Mouse (Mus musculus) lung, adult 2 months (tissue): ENCODE results near the gene Lcmt2. TPM values are rescaled to one million over a fixed set of nuclear protein-coding genes. Genes with fewer than 3 reads are reported as not detected.

ENCODE experiments used
- DNase-seq: peaks from one replicate; pipeline ENCODE4 v3.0.0; 2022
- H3K4me1 ChIP-seq: fragments of 200-500 bp; 2 replicates; pipeline ENCODE4 v1.6.1; 2011; ENCODE audit warnings: low read length; ENCODE audit not compliant: control insufficient read depth, insufficient read depth
- H3K4me3 ChIP-seq: fragments of 200-500 bp; replicated peaks from 2 replicates; pipeline ENCODE3; 2011; ENCODE audit warnings: low read depth, mild to moderate bottlenecking, control low read depth, low read length; ENCODE audit errors: extremely low read depth
- CTCF ChIP-seq: fragments of 200-500 bp; IDR thresholded peaks from 2 replicates; pipeline ENCODE4 v1.5.1; 2011; ENCODE audit warnings: mild to moderate bottlenecking, low read length, control low read depth; ENCODE audit not compliant: insufficient read depth
- POLR2A ChIP-seq: fragments of 200-500 bp; IDR thresholded peaks from 2 replicates; pipeline ENCODE4 v1.6.1; 2011; ENCODE audit warnings: low read depth, mild to moderate bottlenecking, control low read depth, low read length, borderline replicate concordance; ENCODE audit errors: extremely low read depth
- WGBS: fragments of 180-500 bp; shearing (Covaris S2); methylation state at CpG from one replicate; pipeline ENCODE4 v1.1.7; 2018; 5-methylcytosine and 5-hydroxymethylcytosine counted together
- polyA plus RNA-seq: library from polyadenylated mRNA; depleted of rRNA; stranded (reverse); fragments of >200 nt; gene quantifications from 2 replicates; pipeline ENCODE4 v1.2.3, GENCODE M21; 2012; rRNA removed

Lcmt2 gene
- polyA plus RNA-seq, 1 experiment = 8.7 TPM

- 71% methylated on average over 3 of the region's 3 CpGs for WGBS
- TF ChIP-seq POLR2A (no peak), CTCF (no peak)
- no peaks in the 10 kb centered on the region for H3K4me1 ChIP-seq
- no peak overlapping the region for H3K4me3 ChIP-seq
- DNase-seq = no peak
Observed at GRCm38 (mm10) chr2:121119260-121119659, 21.2 kb downstream of the Lcmt2 start.

GRCm38 (mm10) chr2:121115418-121115817 is 25.0 kb downstream of the Lcmt2 start:
- WGBS = 98% methylated on average over 2 of the region's 2 CpGs
- DNase-seq = no peak
- TF ChIP-seq CTCF (no peak), POLR2A (no peak)
- Histone ChIP-seq H3K4me3 (no peak overlapping the region), H3K4me1 (no peaks in the 10 kb centered on the region)

- 85% methylated on average over 4 of the region's 4 CpGs for WGBS
Observed at GRCm38 (mm10) chr2:121109695-121110094, 30.8 kb downstream of the Lcmt2 start, which contains the start of gene Tgm7. Gene Tgm7, minus strand, starts transcription at chr2:121109795.

GRCm38 (mm10) chr2:121105940-121106339 is 34.5 kb downstream of the Lcmt2 start:
- H3K4me1 ChIP-seq = no peaks in the 10 kb centered on the region
- DNase-seq = no peak
- TF ChIP-seq POLR2A (no peak), CTCF (no peak)
- H3K4me3 ChIP-seq = no peak overlapping the region

More at GRCm38 (mm10) chr2:121109695-121110094, 30.8 kb downstream of the Lcmt2 start, which contains the start of gene Tgm7:
- Histone ChIP-seq H3K4me1 (no peaks in the 10 kb centered on the region), H3K4me3 (no peak within 1 kb of the TSS)
- TF ChIP-seq CTCF (no peak), POLR2A (no peak)
- DNase-seq = no peak

GRCm38 (mm10) chr2:121102051-121102450 is 38.4 kb downstream of the Lcmt2 start:
- Histone ChIP-seq H3K4me1 (no peaks in the 10 kb centered on the region), H3K4me3 (no peak overlapping the region)
- TF ChIP-seq POLR2A (no peak), CTCF (peak; percentile 38)
- 14% methylated on average over 9 of the region's 9 CpGs for WGBS
- peak; percentile 46 for DNase-seq

GRCm38 (mm10) chr2:121089751-121090150 is 50.7 kb downstream of the Lcmt2 start:
- WGBS = 58% methylated on average over 4 of the region's 4 CpGs
- DNase-seq = no peak
- H3K4me1 ChIP-seq = no peaks in the 10 kb centered on the region
- H3K4me3 ChIP-seq = no peak overlapping the region
- TF ChIP-seq CTCF = no peak
- TF ChIP-seq POLR2A = no peak

- TF ChIP-seq POLR2A (no peak), CTCF (no peak)
- 82% methylated on average over 3 of the region's 3 CpGs for WGBS
- H3K4me3 ChIP-seq = no peak overlapping the region
- no peak for DNase-seq
- H3K4me1 ChIP-seq = no peaks in the 10 kb centered on the region
Observed at GRCm38 (mm10) chr2:121088507-121088906, 51.9 kb downstream of the Lcmt2 start.

- Histone ChIP-seq H3K4me3 (no peak within 1 kb of the TSS), H3K4me1 (no peaks in the 10 kb centered on the region)
- DNase-seq = no peak
- TF ChIP-seq POLR2A (no peak), CTCF (no peak)
- WGBS = 32% methylated on average over 6 of the region's 6 CpGs
Observed at GRCm38 (mm10) chr2:121085480-121086185, 54.8 kb downstream of the Lcmt2 start, which contains the start of gene Tgm5. Gene Tgm5, minus strand, starts transcription at chr2:121085841.

GRCm38 (mm10) chr2:121082626-121083025 is 57.8 kb downstream of the Lcmt2 start:
- 73% methylated on average over 1 of the region's 1 CpGs for WGBS

More at GRCm38 (mm10) chr2:121082626-121083025, 57.8 kb downstream of the Lcmt2 start:
- no peak for DNase-seq
- Histone ChIP-seq H3K4me1 (no peaks in the 10 kb centered on the region), H3K4me3 (no peak overlapping the region)
- TF ChIP-seq POLR2A (no peak), CTCF (no peak)

Other genes starting within 250 kb of the Lcmt2 start
- 47.9 and 49.1 TPM in 2 replicates for gene Ubr1, start 169.9 kb downstream of the Lcmt2 start, polyA plus RNA-seq
- gene Tmem62, start 163.6 kb downstream of the Lcmt2 start, polyA plus RNA-seq = 10.0 and 12.5 TPM in 2 replicates
- gene Ccndbp1, start 132.2 kb downstream of the Lcmt2 start, polyA plus RNA-seq = 20.9 and 28.5 TPM in 2 replicates
- gene Epb42, start 103.6 kb downstream of the Lcmt2 start, polyA plus RNA-seq = 0.06 and 0.13 TPM in 2 replicates
- gene Tgm5, start 54.8 kb downstream of the Lcmt2 start, polyA plus RNA-seq = 0.08 and 1.1 TPM in 2 replicates
- not detected in 2 replicates for gene Tgm7, start 30.9 kb downstream of the Lcmt2 start, polyA plus RNA-seq
- gene Adal, start 225 bp downstream of the Lcmt2 start, polyA plus RNA-seq = 3.4 and 4.5 TPM in 2 replicates
- 18.9 and 26.5 TPM in 2 replicates for gene Tubgcp4, start 30.0 kb upstream of the Lcmt2 start, polyA plus RNA-seq
- 3.6 and 4.7 TPM in 2 replicates for gene Zscan29, start 30.5 kb upstream of the Lcmt2 start, polyA plus RNA-seq
- gene Trp53bp1, start 130.8 kb upstream of the Lcmt2 start, polyA plus RNA-seq = 15.5 and 28.1 TPM in 2 replicates
- gene Map1a, start 148.9 kb upstream of the Lcmt2 start, polyA plus RNA-seq = 4.6 and 4.7 TPM in 2 replicates
- 25.5 and 34.0 TPM in 2 replicates for gene Ppip5k1, start 214.7 kb upstream of the Lcmt2 start, polyA plus RNA-seq
- 36.4 and 55.0 TPM in 2 replicates for gene Ckmt1, start 217.1 kb upstream of the Lcmt2 start, polyA plus RNA-seq
- 0.08 TPM in 1 of 2 replicates, not detected in the other for gene Strc, start 246.5 kb upstream of the Lcmt2 start, polyA plus RNA-seq